Mouse (Mus musculus): ENCODE measurements at regions not wholly inside any gene's neighbourhood (a gene's known extent, or its start where the extent isn't known, plus 50 kb on each side); places are given as distances from the start of the nearest gene placed in this dataset. TPM values are rescaled to one million over a fixed set of nuclear protein-coding genes. Genes with fewer than 3 reads are reported as not detected.

DNA sequence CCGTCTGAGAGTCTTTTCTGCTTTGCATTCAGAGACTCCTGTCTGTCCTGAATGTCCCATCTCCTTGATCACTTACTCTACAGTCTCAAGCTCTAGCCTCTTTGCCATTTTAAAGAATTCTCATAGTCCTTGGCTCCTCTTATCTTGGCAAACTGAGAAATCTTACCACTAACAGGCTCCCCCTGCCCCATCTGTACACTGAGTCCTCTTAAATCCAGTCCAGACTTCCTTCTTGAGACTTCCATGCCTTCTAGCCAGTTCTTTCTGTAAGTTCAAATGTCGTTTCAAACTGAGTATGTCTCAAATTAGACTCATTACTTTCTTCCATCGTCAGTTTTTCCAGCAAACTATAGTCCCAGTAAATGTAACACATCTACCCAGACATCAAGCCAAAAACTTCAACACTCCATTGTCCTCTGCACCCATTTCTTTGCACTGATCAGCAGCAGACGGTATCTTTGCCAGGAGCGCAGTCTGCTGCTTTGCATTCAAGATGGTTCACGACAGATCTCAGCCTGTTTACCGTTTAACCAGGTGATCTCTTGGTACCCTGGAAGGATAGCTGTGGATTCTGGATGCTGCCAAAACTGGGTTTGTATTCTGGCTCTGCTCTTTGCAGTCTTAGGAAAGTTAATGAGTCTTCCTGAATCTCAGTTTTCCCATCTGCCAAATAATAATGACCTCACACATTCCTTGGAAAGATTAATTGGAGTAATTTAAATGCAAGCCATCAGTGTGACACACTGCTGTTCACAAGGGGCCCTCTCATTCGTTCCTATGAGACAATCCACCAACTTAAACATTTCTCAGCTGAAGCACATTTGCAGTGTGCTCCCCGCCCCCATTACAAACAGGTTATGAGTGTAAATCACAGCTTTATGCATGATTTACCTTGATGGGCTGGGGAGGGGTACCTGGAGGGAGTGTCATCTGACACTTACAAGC lies 53.4 kb upstream of the Dab2 start:
- Histone ChIP-seq H3K4me1 (ENCODE audit: control insufficient read depth, insufficient read depth, low read length) (no peaks in the 10 kb centered on the region), H3K9me3 (replicated peaks; ENCODE audit: control insufficient read depth, low read length) (no peaks in the 10 kb centered on the region), H3K27me3 (ENCODE audit: control insufficient read depth, insufficient read depth, low read length) (no peaks in the 10 kb centered on the region), H3K4me3 (ENCODE audit: low read length) (no peak overlapping the region), H3K4me2 (ENCODE audit: low read depth, low read length) (no peak overlapping the region), H3K36me3 (ENCODE audit: control insufficient read depth, insufficient read depth) (no peaks in the 10 kb centered on the region), H3K9ac (ENCODE audit: low read length) (no peak overlapping the region), H3K27ac (ENCODE audit: low read length) (no peak overlapping the region)
- ATAC-seq (replicated peaks; ENCODE audit: extremely low read depth, insufficient read depth, low FRiP score): no peak
- WGBS: 70% methylated on average over 9 of the region's 9 CpGs

DNA sequence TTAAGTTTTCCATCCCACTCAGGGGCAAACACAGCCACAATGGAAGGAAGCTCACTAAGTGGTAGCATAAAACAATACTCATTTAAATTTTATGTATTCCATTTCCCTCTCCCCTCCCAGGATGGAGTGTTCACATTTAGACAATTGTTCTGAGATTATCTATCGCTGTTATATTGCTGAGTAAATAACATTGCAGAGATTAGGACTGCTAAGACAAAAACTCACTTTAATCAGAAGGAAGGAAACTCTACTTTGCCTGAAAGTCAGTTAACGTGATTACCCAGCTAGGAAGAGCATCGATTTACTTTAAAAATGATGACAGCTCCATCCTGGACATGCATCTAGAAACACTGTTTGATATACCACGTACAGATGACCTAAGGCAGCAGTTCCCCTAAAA lies 51.1 kb upstream of the Dab2 start:
- Histone ChIP-seq H3K9me3 (replicated peaks; ENCODE audit: control insufficient read depth, low read length) (no peaks in the 10 kb centered on the region), H3K4me2 (ENCODE audit: low read depth, low read length) (no peak overlapping the region), H3K4me3 (ENCODE audit: low read length) (no peak overlapping the region), H3K9ac (ENCODE audit: low read length) (no peak overlapping the region), H3K4me1 (ENCODE audit: control insufficient read depth, insufficient read depth, low read length) (no peaks in the 10 kb centered on the region), H3K36me3 (ENCODE audit: control insufficient read depth, insufficient read depth) (no peaks in the 10 kb centered on the region), H3K27ac (ENCODE audit: low read length) (no peak overlapping the region), H3K27me3 (ENCODE audit: control insufficient read depth, insufficient read depth, low read length) (no peaks in the 10 kb centered on the region)
- ATAC-seq (replicated peaks; ENCODE audit: extremely low read depth, insufficient read depth, low FRiP score): no peak
- 62% methylated on average over 4 of the region's 4 CpGs for WGBS

Small RNA genes lying in the stretch of these regions (microRNA-seq; reads per million reads assigned to microRNA genes)
- gene Gm27760: not detected
